Mouse (Mus musculus): ENCODE data around the gene Sdk1.

DNA sequence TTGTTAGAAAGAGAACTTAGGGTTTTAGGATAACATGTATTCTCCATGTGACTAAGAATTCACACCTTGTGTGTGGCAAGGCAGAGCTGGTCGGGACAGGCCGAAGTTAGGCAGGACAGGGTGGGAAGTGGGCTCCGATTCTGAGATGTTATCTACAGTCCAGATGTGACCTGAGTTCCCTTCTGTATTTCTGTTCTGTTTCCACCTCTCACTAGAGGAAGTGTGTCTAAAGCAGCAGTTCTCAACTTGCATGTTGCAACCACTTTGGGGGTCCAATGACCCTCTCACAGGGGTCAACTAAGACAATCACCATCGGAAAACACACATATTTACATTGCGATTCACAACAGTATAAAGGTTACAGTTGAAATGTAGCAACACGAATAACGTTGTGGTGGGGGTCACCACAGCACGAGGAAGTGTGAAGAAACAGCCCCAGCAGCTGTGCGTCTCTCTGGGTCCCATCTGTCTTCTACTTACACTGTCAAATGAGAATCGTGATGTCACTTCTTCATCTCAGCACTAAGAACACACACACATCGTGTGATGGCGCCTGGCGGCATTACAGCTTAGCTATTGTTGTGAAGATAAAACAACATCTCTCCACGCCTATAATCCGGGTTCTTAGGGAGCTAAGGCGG is 583.6 kb downstream of the Sdk1 start:
- no peak for TF ChIP-seq GATA1 (IDR thresholded peaks at IDR 0.05; ENCODE audit: borderline replicate concordance, low read length)
- no peak for TF ChIP-seq FLI1 (IDR thresholded peaks at IDR 0.05; ENCODE audit: low read length)

All from megakaryocyte, embryonic 14.5 days (primary cell).